Mouse (Mus musculus) intestine, embryonic 14.5 days (tissue): ENCODE results near the gene Rph3al. TPM values are rescaled to one million over a fixed set of nuclear protein-coding genes. Genes with fewer than 3 reads are reported as not detected.
A peak's percentile ranks its signal among the peaks of the same experiment; 100 is the strongest.

ENCODE experiments used
- ATAC-seq: fragments of 200-750 bp; cut with Nextera tagmentation; replicated peaks from 2 replicates; pipeline ENCODE4 v1.8.0; 2017; ENCODE audit warnings: low read depth, moderate number of reproducible peaks, moderate TSS enrichment, moderate library complexity; ENCODE audit not compliant: low FRiP score, low TSS enrichment
- DNase-seq: peaks from one replicate; pipeline ENCODE4 v3.0.0-alpha.2; 2018; ENCODE audit warnings: low spot score
- H3K27ac ChIP-seq: fragments of 300-500 bp; sonication (generic); 2 replicates; pipeline ENCODE4 v1.5.1; 2014; ENCODE audit warnings: low read depth, mild to moderate bottlenecking, control low read depth
- H3K27me3 ChIP-seq: fragments of 300-500 bp; sonication (generic); replicated peaks from 2 replicates; pipeline ENCODE4 v1.6.1; 2014; ENCODE audit warnings: low read length, control low read depth; ENCODE audit not compliant: control insufficient read depth, insufficient read depth
- H3K36me3 ChIP-seq: fragments of 300-500 bp; sonication (generic); 2 replicates; pipeline ENCODE4 v1.6.1; 2014; ENCODE audit warnings: low read length, control low read depth; ENCODE audit not compliant: control insufficient read depth, insufficient read depth
- H3K4me1 ChIP-seq: fragments of 300-500 bp; sonication (generic); replicated peaks from 2 replicates; pipeline ENCODE4 v1.6.1; 2014; ENCODE audit warnings: low read length, control low read depth, mixed read lengths; ENCODE audit not compliant: control insufficient read depth, insufficient read depth
- H3K4me2 ChIP-seq: fragments of 300-500 bp; sonication (generic); 2 replicates; pipeline ENCODE4 v1.6.1; 2014; ENCODE audit warnings: low read length
- H3K4me3 ChIP-seq: fragments of 300-500 bp; sonication (generic); 2 replicates; pipeline ENCODE4 v1.5.1; 2014; ENCODE audit warnings: low read depth, low read length, control low read depth, mixed read lengths
- H3K9ac ChIP-seq: fragments of 300-500 bp; sonication (generic); 2 replicates; pipeline ENCODE4 v1.6.1; 2014; ENCODE audit warnings: mild to moderate bottlenecking, low read length
- H3K9me3 ChIP-seq: fragments of 300-500 bp; sonication (generic); 2 replicates; pipeline ENCODE4 v1.6.1; 2016; ENCODE audit warnings: low read length, control low read depth; ENCODE audit not compliant: control insufficient read depth
- WGBS: fragments of 180-500 bp; shearing (Covaris S2); extraction: QIAGEN DNeasy Blood & Tissue Kit; methylation state at CpG from one replicate; pipeline ENCODE4 v1.1.7; 2014; 5-methylcytosine and 5-hydroxymethylcytosine counted together
- polyA plus RNA-seq: library from polyadenylated mRNA; unstranded; fragments of >200 nt; fragmentation: Nextera tagmentation; extraction: Ambion mirVana; gene quantifications from 2 replicates; pipeline ENCODE4 v1.2.1, GENCODE M21; 2014

The Rph3al gene
- polyA plus RNA-seq, 1 experiment from 2014 or later: 21.7 TPM

DNA sequence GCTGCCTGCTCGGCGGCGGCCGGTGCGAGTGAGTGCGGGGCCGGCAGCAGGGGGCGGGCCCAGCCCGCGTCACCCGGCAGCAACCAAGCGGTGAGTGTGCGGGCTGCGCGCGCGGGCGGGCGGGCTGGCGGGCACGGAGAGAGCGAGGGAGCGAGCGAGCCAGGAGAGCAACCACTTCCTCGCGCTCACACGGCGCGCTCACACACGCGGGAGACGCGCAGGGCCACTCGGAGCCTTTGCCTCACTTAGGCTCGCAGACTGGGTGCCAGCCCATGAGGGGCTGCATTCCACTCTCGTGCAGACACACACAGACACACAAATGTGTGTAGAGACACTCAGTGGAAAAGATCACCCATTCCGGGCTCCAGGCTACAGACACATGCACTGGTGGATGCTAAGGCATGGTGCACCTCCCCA, 142.2 kb downstream of the Rph3al start, which contains the start of gene Doc2b:
TSS of gene Doc2b (minus strand) at position 21 of the 417 bp plus-strand sequence.
- Histone ChIP-seq H3K9me3 (no peaks in the 10 kb centered on the region), H3K9ac (peak within 1 kb of the TSS; percentile 61), H3K4me3 (peak within 1 kb of the TSS; percentile 46), H3K4me2 (peak within 1 kb of the TSS; percentile 61), H3K36me3 (no peaks in the 10 kb centered on the region), H3K27me3 (peaks cover 40% of the 10 kb centered on the region), H3K27ac (no peak within 1 kb of the TSS), H3K4me1 (peaks cover 6% of the 10 kb centered on the region)
- DNase-seq (peak; percentile 70), ATAC-seq (peak; percentile 69)
- 4% methylated on average over 29 of the region's 37 CpGs for WGBS

GRCm38 (mm10) chr11:75795321-75795636, 142.9 kb downstream of the Rph3al start:
- peaks cover 40% of the 10 kb centered on the region for H3K27me3 ChIP-seq
- H3K4me1 ChIP-seq: peaks cover 6% of the 10 kb centered on the region
- H3K4me3 ChIP-seq: peak overlapping the region; percentile 46
- H3K9me3 ChIP-seq: no peaks in the 10 kb centered on the region
- peak overlapping the region; percentile 61 for H3K4me2 ChIP-seq
- no peaks in the 10 kb centered on the region for H3K36me3 ChIP-seq
- WGBS: under 1% methylated on average over 40 of the region's 42 CpGs
- no peak overlapping the region for H3K27ac ChIP-seq
- ATAC-seq: no peak
- DNase-seq: peak; percentile 76
- H3K9ac ChIP-seq: peak overlapping the region; percentile 61

DNA sequence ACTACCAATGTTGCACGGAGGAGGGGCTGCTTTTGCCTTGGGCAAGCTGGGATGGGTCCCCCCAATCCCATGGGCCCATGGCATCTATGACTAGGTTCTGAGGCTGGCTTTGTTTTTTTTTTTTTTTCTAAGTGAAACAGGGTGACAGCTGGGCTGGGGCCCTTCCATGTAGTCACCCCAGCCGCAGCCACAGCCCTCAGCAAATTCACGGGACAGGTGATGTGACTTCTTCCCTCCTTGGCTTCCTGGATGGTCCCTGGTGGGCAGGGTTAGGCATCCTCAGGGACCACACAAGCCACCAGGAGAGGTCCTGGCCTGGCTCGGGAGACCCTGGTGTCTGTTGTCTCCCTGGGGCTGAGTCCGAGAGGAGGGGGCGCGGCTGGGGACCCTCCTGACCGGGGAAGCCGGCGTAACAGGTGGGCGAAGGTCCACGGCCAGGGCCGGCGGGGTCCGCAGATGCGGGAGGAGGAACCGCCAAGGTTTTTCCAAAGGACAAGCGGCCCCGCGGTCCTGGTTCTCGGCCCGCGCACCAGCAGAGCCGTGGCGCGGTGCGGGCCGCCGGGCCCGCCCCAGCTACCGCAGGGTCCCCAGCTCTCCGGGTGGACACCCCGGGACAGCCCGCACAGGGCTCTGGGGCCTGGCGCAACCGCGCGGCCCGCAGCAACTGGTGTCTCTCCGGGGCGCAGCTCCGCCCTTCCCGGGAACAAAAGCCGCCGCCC, 143.5 kb downstream of the Rph3al start:
- 8% methylated on average over 44 of the region's 45 CpGs for WGBS
- DNase-seq (no peak), ATAC-seq (no peak; the same call in 1 of the 2 replicates)
- Histone ChIP-seq H3K9ac (peak overlapping the region; percentile 61), H3K4me3 (peak overlapping the region; percentile 46), H3K9me3 (no peaks in the 10 kb centered on the region), H3K27ac (no peak overlapping the region), H3K36me3 (no peaks in the 10 kb centered on the region), H3K4me2 (peak overlapping the region; percentile 61), H3K27me3 (peaks cover 40% of the 10 kb centered on the region), H3K4me1 (peaks cover 4% of the 10 kb centered on the region)

DNA sequence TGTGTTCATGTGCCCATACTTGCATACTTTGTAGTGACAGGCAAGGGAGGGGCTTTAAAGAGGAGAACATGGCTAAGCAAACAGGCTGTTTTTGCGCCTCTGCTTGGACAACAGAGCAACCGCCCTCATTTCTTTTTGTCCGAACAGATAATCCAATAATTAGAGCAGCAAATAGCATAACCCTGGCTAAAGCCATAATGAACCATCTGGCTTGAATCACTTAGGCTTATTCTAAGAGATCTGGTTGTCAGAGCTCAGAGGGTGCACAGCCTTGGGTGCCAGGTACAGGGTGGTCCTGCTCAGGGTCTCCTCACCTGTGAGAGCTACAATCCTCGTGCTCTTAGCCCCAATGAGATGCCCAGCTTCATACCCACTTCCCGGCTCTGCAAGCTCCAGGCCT, 144.9 kb downstream of the Rph3al start:
- no peaks in the 10 kb centered on the region; the same call in 1 of the 2 replicates for H3K4me1 ChIP-seq
- H3K9me3 ChIP-seq: no peaks in the 10 kb centered on the region
- WGBS: 75% methylated on average over 5 of the region's 5 CpGs
- H3K4me2 ChIP-seq: no peak overlapping the region
- DNase-seq (no peak), ATAC-seq (no peak)
- H3K9ac ChIP-seq: no peak overlapping the region
- H3K4me3 ChIP-seq: no peak overlapping the region
- H3K27me3 ChIP-seq: peaks cover 40% of the 10 kb centered on the region
- H3K27ac ChIP-seq: no peak overlapping the region
- H3K36me3 ChIP-seq: no peaks in the 10 kb centered on the region

GRCm38 (mm10) chr11:75792535-75792934, 145.7 kb downstream of the Rph3al start:
- no peak for DNase-seq
- 68% methylated on average over 5 of the region's 5 CpGs for WGBS
- peaks cover 35% of the 10 kb centered on the region for H3K27me3 ChIP-seq
- no peak overlapping the region for H3K27ac ChIP-seq
- no peaks in the 10 kb centered on the region for H3K9me3 ChIP-seq
- no peaks in the 10 kb centered on the region for H3K36me3 ChIP-seq
- ATAC-seq: no peak
- H3K9ac ChIP-seq: no peak overlapping the region
- H3K4me2 ChIP-seq: no peak overlapping the region
- H3K4me1 ChIP-seq: no peaks in the 10 kb centered on the region; the same call in 1 of the 2 replicates
- H3K4me3 ChIP-seq: no peak overlapping the region

DNA sequence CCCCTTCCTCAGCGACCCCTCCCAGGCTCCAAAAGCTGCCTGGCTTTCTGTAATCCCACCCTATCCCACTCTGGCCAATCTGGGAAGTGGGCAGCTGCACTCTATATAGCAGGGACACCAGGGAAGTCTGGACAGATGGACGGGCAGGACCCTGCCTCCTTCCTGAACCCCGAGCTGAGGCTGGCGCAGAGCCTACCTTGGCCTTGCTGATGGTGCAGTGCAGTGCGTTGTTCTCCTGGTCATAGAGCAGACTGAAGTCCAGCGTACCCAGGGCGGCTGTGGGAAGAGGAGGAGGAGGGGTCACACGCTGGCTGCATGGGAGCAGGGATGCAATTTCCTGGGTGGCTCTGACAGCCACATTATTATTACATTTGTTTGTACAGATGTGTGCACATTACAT, 152.3 kb downstream of the Rph3al start:
- Histone ChIP-seq H3K36me3 (no peaks in the 10 kb centered on the region), H3K4me3 (no peak overlapping the region), H3K27me3 (no peaks in the 10 kb centered on the region), H3K4me1 (no peaks in the 10 kb centered on the region), H3K9ac (no peak overlapping the region), H3K9me3 (no peaks in the 10 kb centered on the region), H3K4me2 (no peak overlapping the region), H3K27ac (no peak overlapping the region)
- no peak for DNase-seq
- 66% methylated on average over 8 of the region's 8 CpGs for WGBS
- 0 out of 2 replicates have a peak, but pooled peaks have one; percentile 54 for ATAC-seq

DNA sequence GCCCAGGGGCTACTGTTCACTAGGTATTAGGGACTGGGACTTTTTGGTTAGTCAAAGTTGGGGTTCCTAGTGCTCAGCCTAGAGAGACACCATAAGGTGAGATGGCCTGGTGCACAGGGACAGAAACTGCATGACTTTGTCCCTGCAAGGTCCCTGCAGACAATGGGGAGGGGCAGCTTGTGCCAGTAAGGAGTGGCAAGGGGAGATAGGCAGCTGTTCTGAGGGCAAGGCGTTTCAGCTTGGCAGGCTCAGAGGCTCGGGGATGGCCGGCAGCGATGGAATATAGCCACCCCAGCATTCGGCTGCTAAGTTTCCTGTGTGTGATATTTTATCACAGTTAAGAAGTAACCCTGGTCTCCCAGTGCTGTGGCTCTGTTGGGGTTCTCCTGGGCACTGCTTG, 154.4 kb downstream of the Rph3al start:
- no peak for ATAC-seq
- Histone ChIP-seq H3K4me3 (no peak overlapping the region), H3K27me3 (no peaks in the 10 kb centered on the region), H3K36me3 (no peaks in the 10 kb centered on the region), H3K9me3 (no peaks in the 10 kb centered on the region), H3K4me1 (no peaks in the 10 kb centered on the region), H3K4me2 (no peak overlapping the region), H3K9ac (no peak overlapping the region), H3K27ac (no peak overlapping the region)
- 88% methylated on average over 5 of the region's 5 CpGs for WGBS
- DNase-seq: no peak

DNA sequence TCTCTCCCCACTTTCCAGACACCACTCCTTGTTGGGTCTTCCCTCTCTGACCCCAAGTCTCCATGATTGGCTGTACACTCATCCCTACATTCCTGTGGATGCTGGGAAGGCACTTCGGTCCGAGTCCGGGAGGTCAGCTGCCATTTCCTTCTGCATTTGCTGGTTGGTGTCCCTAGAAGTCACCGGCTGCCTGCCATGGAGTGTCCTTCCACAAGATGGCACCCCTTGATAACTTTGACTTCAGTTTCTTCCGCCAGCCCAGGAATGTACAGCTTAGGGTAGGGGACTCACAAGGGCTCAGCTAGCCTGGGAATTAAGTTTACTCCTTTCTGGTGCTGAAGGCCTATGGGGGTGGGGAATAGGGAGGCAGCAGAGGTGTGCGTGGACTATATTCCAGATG, 156.3 kb downstream of the Rph3al start:
- Histone ChIP-seq H3K4me3 (no peak overlapping the region), H3K36me3 (no peaks in the 10 kb centered on the region), H3K9me3 (no peaks in the 10 kb centered on the region), H3K4me1 (no peaks in the 10 kb centered on the region), H3K9ac (no peak overlapping the region), H3K27ac (no peak overlapping the region), H3K27me3 (no peaks in the 10 kb centered on the region), H3K4me2 (no peak overlapping the region)
- 21% methylated on average over 6 of the region's 6 CpGs for WGBS
- ATAC-seq (peak; percentile 64), DNase-seq (peak; percentile 84)
